Mouse (Mus musculus): ENCODE results near the gene Treml2. TPM values are rescaled to one million over a fixed set of nuclear protein-coding genes. Genes with fewer than 3 reads are reported as not detected.

Gene Treml2
- polyA plus RNA-seq, 1 experiment from 2014 or later: 0.17 TPM

DNA sequence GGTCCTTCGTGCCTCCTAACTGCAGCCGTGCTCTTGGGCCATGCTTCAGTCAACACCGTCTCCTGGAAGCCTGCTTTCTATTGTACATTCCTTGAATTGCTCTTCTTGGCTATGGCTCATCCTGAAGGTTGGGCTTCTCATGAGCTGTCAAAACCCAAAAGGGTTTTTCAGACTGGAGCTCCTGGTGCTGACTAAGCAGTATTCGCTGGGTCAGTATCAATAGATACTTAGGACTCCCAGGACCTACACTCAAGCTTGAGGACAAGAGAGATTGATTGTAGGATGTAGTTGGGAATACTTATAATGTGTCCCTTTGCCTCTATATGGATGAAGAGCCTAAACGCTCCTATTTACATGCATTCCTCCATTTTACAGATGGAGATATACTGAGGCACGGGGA lies 25.8 kb downstream of the Treml2 start:
- no peaks in the 10 kb centered on the region for H3K4me1 ChIP-seq (ENCODE audit: control insufficient read depth, insufficient read depth, low read length)
- H3K9ac ChIP-seq (replicated peaks; ENCODE audit: low read depth, low read length): no peak overlapping the region
- no peak overlapping the region for H3K27ac ChIP-seq (ENCODE audit: low read length)
- H3K27me3 ChIP-seq (ENCODE audit: control insufficient read depth, insufficient read depth, low read length): no peaks in the 10 kb centered on the region
- 90% methylated on average over 6 of the region's 6 CpGs for WGBS
- no peak for ATAC-seq (ENCODE audit: insufficient number of reproducible peaks, insufficient read depth, low FRiP score, low read depth)
- no peak overlapping the region for H3K4me3 ChIP-seq (ENCODE audit: low read depth, low read length)
- H3K36me3 ChIP-seq (ENCODE audit: control insufficient read depth, insufficient read depth, low read length): no peaks in the 10 kb centered on the region
- no peak overlapping the region for H3K4me2 ChIP-seq (replicated peaks; ENCODE audit: low read depth, low read length)
- H3K9me3 ChIP-seq (ENCODE audit: control insufficient read depth, low read depth, low read length): no peaks in the 10 kb centered on the region

- Histone ChIP-seq H3K4me2 (replicated peaks; ENCODE audit: low read depth, low read length) (no peak overlapping the region), H3K27me3 (ENCODE audit: control insufficient read depth, insufficient read depth, low read length) (no peaks in the 10 kb centered on the region), H3K27ac (ENCODE audit: low read length) (no peak overlapping the region), H3K9ac (replicated peaks; ENCODE audit: low read depth, low read length) (no peak overlapping the region), H3K4me3 (ENCODE audit: low read depth, low read length) (no peak overlapping the region), H3K4me1 (ENCODE audit: control insufficient read depth, insufficient read depth, low read length) (no peaks in the 10 kb centered on the region), H3K36me3 (ENCODE audit: control insufficient read depth, insufficient read depth, low read length) (no peaks in the 10 kb centered on the region), H3K9me3 (ENCODE audit: control insufficient read depth, low read depth, low read length) (no peaks in the 10 kb centered on the region)
- ATAC-seq (ENCODE audit: insufficient number of reproducible peaks, insufficient read depth, low FRiP score, low read depth): no peak
- WGBS: 85% methylated on average over 11 of the region's 11 CpGs
These were observed 26.3 kb downstream of the Treml2 start for GRCm38 (mm10) chr17:48325638-48326037.

DNA sequence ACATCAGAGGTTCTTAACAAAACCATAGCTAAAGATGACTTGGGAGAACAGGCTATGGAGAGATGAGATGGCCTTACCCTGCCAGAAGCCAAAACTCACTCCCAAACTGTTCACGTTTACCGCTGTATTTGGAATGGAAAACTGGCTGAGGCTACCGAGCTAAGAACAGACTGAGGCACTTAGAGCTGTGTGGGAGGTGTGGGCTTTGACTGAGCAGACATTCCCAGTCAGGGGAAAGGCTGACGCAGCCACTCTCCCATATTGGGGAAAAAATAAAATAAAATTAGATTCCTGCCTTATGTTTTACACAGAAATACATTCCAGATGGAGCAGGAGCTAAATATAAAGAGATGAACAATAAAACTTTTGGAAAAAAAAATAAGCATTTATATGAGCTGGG lies 27.4 kb downstream of the Treml2 start:
- Histone ChIP-seq H3K9me3 (ENCODE audit: control insufficient read depth, low read depth, low read length) (no peaks in the 10 kb centered on the region), H3K4me1 (ENCODE audit: control insufficient read depth, insufficient read depth, low read length) (no peaks in the 10 kb centered on the region), H3K9ac (replicated peaks; ENCODE audit: low read depth, low read length) (no peak overlapping the region), H3K27ac (ENCODE audit: low read length) (no peak overlapping the region), H3K27me3 (ENCODE audit: control insufficient read depth, insufficient read depth, low read length) (no peaks in the 10 kb centered on the region), H3K36me3 (ENCODE audit: control insufficient read depth, insufficient read depth, low read length) (no peaks in the 10 kb centered on the region), H3K4me3 (ENCODE audit: low read depth, low read length) (no peak overlapping the region), H3K4me2 (replicated peaks; ENCODE audit: low read depth, low read length) (no peak overlapping the region)
- 76% methylated on average over 4 of the region's 4 CpGs for WGBS
- no peak for ATAC-seq (ENCODE audit: insufficient number of reproducible peaks, insufficient read depth, low FRiP score, low read depth)

GRCm38 (mm10) chr17:48332524-48332923 lies 33.2 kb downstream of the Treml2 start:
- Histone ChIP-seq H3K4me3 (ENCODE audit: low read depth, low read length) (no peak overlapping the region), H3K9ac (replicated peaks; ENCODE audit: low read depth, low read length) (no peak overlapping the region), H3K4me2 (replicated peaks; ENCODE audit: low read depth, low read length) (no peak overlapping the region), H3K27ac (ENCODE audit: low read length) (no peak overlapping the region), H3K9me3 (ENCODE audit: control insufficient read depth, low read depth, low read length) (no peaks in the 10 kb centered on the region), H3K27me3 (ENCODE audit: control insufficient read depth, insufficient read depth, low read length) (no peaks in the 10 kb centered on the region), H3K4me1 (ENCODE audit: control insufficient read depth, insufficient read depth, low read length) (no peaks in the 10 kb centered on the region), H3K36me3 (ENCODE audit: control insufficient read depth, insufficient read depth, low read length) (no peaks in the 10 kb centered on the region)
- 78% methylated on average over 2 of the region's 2 CpGs for WGBS
- no peak for ATAC-seq (ENCODE audit: insufficient number of reproducible peaks, insufficient read depth, low FRiP score, low read depth)

DNA sequence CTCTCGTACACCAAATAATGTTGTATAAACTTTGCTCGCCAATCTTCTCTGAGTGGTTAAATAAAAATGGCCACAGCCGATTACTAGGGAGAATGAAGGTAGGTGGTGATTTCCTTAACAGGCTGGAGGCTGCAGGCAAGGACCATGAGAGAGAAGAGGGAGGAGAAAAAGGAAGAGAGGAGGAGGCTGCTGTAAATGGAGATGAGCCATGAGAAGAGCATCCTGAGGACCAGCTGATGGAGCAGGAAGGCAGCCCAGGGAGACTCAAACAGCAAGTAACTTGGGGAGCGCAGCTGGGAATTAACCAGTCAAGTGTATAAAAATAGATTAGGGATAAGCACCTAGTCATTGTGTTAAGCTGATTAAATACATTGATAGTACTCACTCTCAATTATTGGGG lies 34.9 kb downstream of the Treml2 start:
- 93% methylated on average over 4 of the region's 4 CpGs for whole genome bisulfite sequencing
- Histone ChIP-seq H3K9me3 (ENCODE audit: control insufficient read depth, low read depth, low read length) (no peaks in the 10 kb centered on the region), H3K4me1 (ENCODE audit: control insufficient read depth, insufficient read depth, low read length) (no peaks in the 10 kb centered on the region), H3K27me3 (ENCODE audit: control insufficient read depth, insufficient read depth, low read length) (no peaks in the 10 kb centered on the region), H3K4me3 (ENCODE audit: low read depth, low read length) (no peak overlapping the region), H3K27ac (ENCODE audit: low read length) (no peak overlapping the region), H3K9ac (replicated peaks; ENCODE audit: low read depth, low read length) (no peak overlapping the region), H3K36me3 (ENCODE audit: control insufficient read depth, insufficient read depth, low read length) (no peaks in the 10 kb centered on the region), H3K4me2 (replicated peaks; ENCODE audit: low read depth, low read length) (no peak overlapping the region)
- ATAC-seq (ENCODE audit: insufficient number of reproducible peaks, insufficient read depth, low FRiP score, low read depth): no peak

- Histone ChIP-seq H3K9ac (replicated peaks; ENCODE audit: low read depth, low read length) (no peak overlapping the region), H3K9me3 (ENCODE audit: control insufficient read depth, low read depth, low read length) (no peaks in the 10 kb centered on the region), H3K27me3 (ENCODE audit: control insufficient read depth, insufficient read depth, low read length) (no peaks in the 10 kb centered on the region), H3K4me2 (replicated peaks; ENCODE audit: low read depth, low read length) (no peak overlapping the region), H3K36me3 (ENCODE audit: control insufficient read depth, insufficient read depth, low read length) (no peaks in the 10 kb centered on the region), H3K4me1 (ENCODE audit: control insufficient read depth, insufficient read depth, low read length) (no peaks in the 10 kb centered on the region), H3K27ac (ENCODE audit: low read length) (no peak overlapping the region), H3K4me3 (ENCODE audit: low read depth, low read length) (no peak overlapping the region)
- ATAC-seq (ENCODE audit: insufficient number of reproducible peaks, insufficient read depth, low FRiP score, low read depth): no peak
- WGBS: 6% methylated on average over 6 of the region's 6 CpGs
These were observed 37.6 kb downstream of the Treml2 start for GRCm38 (mm10) chr17:48336857-48337256.

DNA sequence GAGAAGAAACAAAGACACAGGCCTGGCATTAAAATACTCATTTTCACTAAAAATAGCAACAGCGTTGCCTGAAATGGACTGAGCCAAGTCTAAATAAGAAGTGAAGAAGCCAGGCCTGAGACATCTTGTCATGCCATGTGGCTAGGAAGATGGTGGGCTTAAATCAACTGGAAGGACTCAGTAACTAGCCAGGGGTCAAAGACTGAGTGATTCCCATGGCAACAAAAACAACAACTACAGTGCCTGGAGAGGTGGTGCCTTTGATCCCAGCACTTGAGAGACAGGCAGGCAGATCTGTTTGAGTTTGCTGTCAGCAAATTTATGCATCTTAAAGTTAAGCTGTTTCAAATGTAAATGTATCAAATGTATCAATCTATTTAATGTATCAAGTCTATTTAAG lies 41.0 kb downstream of the Treml2 start:
- H3K4me2 ChIP-seq (replicated peaks; ENCODE audit: low read depth, low read length): no peak overlapping the region
- no peaks in the 10 kb centered on the region for H3K27me3 ChIP-seq (ENCODE audit: control insufficient read depth, insufficient read depth, low read length)
- no peak overlapping the region for H3K27ac ChIP-seq (ENCODE audit: low read length)
- WGBS: 68% methylated on average over 1 of the region's 1 CpGs
- no peak overlapping the region for H3K4me3 ChIP-seq (ENCODE audit: low read depth, low read length)
- H3K4me1 ChIP-seq (ENCODE audit: control insufficient read depth, insufficient read depth, low read length): no peaks in the 10 kb centered on the region
- no peaks in the 10 kb centered on the region for H3K9me3 ChIP-seq (ENCODE audit: control insufficient read depth, low read depth, low read length)
- ATAC-seq (ENCODE audit: insufficient number of reproducible peaks, insufficient read depth, low FRiP score, low read depth): no peak
- no peaks in the 10 kb centered on the region for H3K36me3 ChIP-seq (ENCODE audit: control insufficient read depth, insufficient read depth, low read length)
- H3K9ac ChIP-seq (replicated peaks; ENCODE audit: low read depth, low read length): no peak overlapping the region

DNA sequence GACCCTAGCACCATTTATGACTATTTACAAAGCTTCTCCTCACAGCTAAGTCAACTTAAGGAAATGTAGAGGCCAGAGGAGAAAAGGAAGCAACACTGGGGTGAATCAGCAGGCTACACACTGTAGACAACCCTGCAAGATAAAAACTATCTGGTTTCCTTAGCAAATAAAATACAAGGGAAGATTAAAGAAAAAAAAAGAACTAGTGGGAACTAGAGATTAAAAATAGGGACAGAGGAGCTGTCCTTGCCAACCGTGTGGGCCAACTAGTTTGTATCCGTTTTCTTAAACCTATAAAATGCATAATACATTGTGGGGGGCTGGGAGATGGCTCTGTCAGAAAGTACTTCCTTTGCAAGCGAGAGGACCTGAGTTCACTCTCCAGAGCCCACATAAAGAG lies 42.6 kb downstream of the Treml2 start:
- no peaks in the 10 kb centered on the region for H3K36me3 ChIP-seq (ENCODE audit: control insufficient read depth, insufficient read depth, low read length)
- WGBS: 62% methylated on average over 3 of the region's 3 CpGs
- H3K27me3 ChIP-seq (ENCODE audit: control insufficient read depth, insufficient read depth, low read length): no peaks in the 10 kb centered on the region
- no peak overlapping the region for H3K4me2 ChIP-seq (replicated peaks; ENCODE audit: low read depth, low read length)
- no peaks in the 10 kb centered on the region for H3K9me3 ChIP-seq (ENCODE audit: control insufficient read depth, low read depth, low read length)
- ATAC-seq (ENCODE audit: insufficient number of reproducible peaks, insufficient read depth, low FRiP score, low read depth): no peak
- no peaks in the 10 kb centered on the region for H3K4me1 ChIP-seq (ENCODE audit: control insufficient read depth, insufficient read depth, low read length)
- no peak overlapping the region for H3K27ac ChIP-seq (ENCODE audit: low read length)
- H3K4me3 ChIP-seq (ENCODE audit: low read depth, low read length): no peak overlapping the region
- no peak overlapping the region for H3K9ac ChIP-seq (replicated peaks; ENCODE audit: low read depth, low read length)

GRCm38 (mm10) chr17:48343065-48343464 lies 43.8 kb downstream of the Treml2 start:
- 88% methylated on average over 2 of the region's 2 CpGs for WGBS
- Histone ChIP-seq H3K4me3 (ENCODE audit: low read depth, low read length) (no peak overlapping the region), H3K4me2 (replicated peaks; ENCODE audit: low read depth, low read length) (no peak overlapping the region), H3K9me3 (ENCODE audit: control insufficient read depth, low read depth, low read length) (no peaks in the 10 kb centered on the region), H3K27ac (ENCODE audit: low read length) (no peak overlapping the region), H3K27me3 (ENCODE audit: control insufficient read depth, insufficient read depth, low read length) (no peaks in the 10 kb centered on the region), H3K4me1 (ENCODE audit: control insufficient read depth, insufficient read depth, low read length) (no peaks in the 10 kb centered on the region), H3K36me3 (ENCODE audit: control insufficient read depth, insufficient read depth, low read length) (no peaks in the 10 kb centered on the region), H3K9ac (replicated peaks; ENCODE audit: low read depth, low read length) (no peak overlapping the region)
- no peak for ATAC-seq (ENCODE audit: insufficient number of reproducible peaks, insufficient read depth, low FRiP score, low read depth)
